Mouse (Mus musculus) forebrain, embryonic 14.5 days (tissue): ENCODE measurements at regions not wholly inside any gene's neighbourhood (a gene's known extent, or its start where the extent isn't known, plus 50 kb on each side); places are given as distances from the start of the nearest gene placed in this dataset. TPM values are rescaled to one million over a fixed set of nuclear protein-coding genes. Genes with fewer than 3 reads are reported as not detected.

Source experiments
- microRNA-seq: library from miRNA; unstranded; fragments of <30 nt; microRNA quantifications from one replicate; pipeline ENCODE4, GENCODE M21; 2016

Small RNAs in the stretch of these regions (microRNA-seq; reads per million reads assigned to microRNA genes)
- not detected for gene Gm25748
